Mouse (Mus musculus) right cerebral cortex, postnatal 4 days (tissue): Measurements from ENCODE around the gene Txndc2.

Experiments
- DNase-seq: peaks from one replicate; pipeline ENCODE4 v3.0.0-alpha.2; 2022

Txndc2 gene

GRCm38 (mm10) chr17:65641734-65642218 lies at the start of gene Txndc2:
TSS of gene Txndc2 (minus strand) at chr17:65642168.
- no peak for DNase-seq

GRCm38 (mm10) chr17:65683731-65684130 lies 41.8 kb upstream of the Txndc2 start:
- no peak for DNase-seq

- DNase-seq, result no peak
These were observed 41.3 kb upstream of the Txndc2 start for GRCm38 (mm10) chr17:65683316-65683715.

- DNase-seq, result no peak
These were observed 40.2 kb upstream of the Txndc2 start for GRCm38 (mm10) chr17:65682071-65682680.

- no peak for DNase-seq
These were observed 39.5 kb upstream of the Txndc2 start for GRCm38 (mm10) chr17:65681516-65681915.

GRCm38 (mm10) chr17:65680801-65681412 lies 38.9 kb upstream of the Txndc2 start:
- DNase-seq, result no peak

- no peak for DNase-seq
These were observed 38.0 kb upstream of the Txndc2 start for GRCm38 (mm10) chr17:65679806-65680446.

- DNase-seq, result no peak
These were observed 35.8 kb upstream of the Txndc2 start for GRCm38 (mm10) chr17:65677742-65678141.

- no peak for DNase-seq
These were observed 34.6 kb upstream of the Txndc2 start for GRCm38 (mm10) chr17:65676536-65676935.

GRCm38 (mm10) chr17:65675985-65676384 lies 34.0 kb upstream of the Txndc2 start:
- no peak for DNase-seq

- DNase-seq, result no peak
These were observed 32.8 kb upstream of the Txndc2 start for GRCm38 (mm10) chr17:65674710-65675171.

GRCm38 (mm10) chr17:65672926-65673325 lies 31.0 kb upstream of the Txndc2 start:
- DNase-seq, result no peak

- DNase-seq, result no peak
These were observed 27.1 kb upstream of the Txndc2 start for GRCm38 (mm10) chr17:65669061-65669460.

GRCm38 (mm10) chr17:65667792-65668191 lies 25.8 kb upstream of the Txndc2 start:
- no peak for DNase-seq

GRCm38 (mm10) chr17:65666388-65667161 lies 24.6 kb upstream of the Txndc2 start:
- DNase-seq, result no peak

GRCm38 (mm10) chr17:65665786-65666387 lies 23.9 kb upstream of the Txndc2 start:
- DNase-seq, result no peak

- DNase-seq, result no peak
These were observed 21.5 kb upstream of the Txndc2 start for GRCm38 (mm10) chr17:65663329-65664078.

GRCm38 (mm10) chr17:65662662-65663061 lies 20.7 kb upstream of the Txndc2 start:
- DNase-seq, result no peak

- DNase-seq, result no peak
These were observed 16.4 kb upstream of the Txndc2 start for GRCm38 (mm10) chr17:65658416-65658815.

GRCm38 (mm10) chr17:65657958-65658357 lies 16.0 kb upstream of the Txndc2 start:
- no peak for DNase-seq

- no peak for DNase-seq
These were observed 14.8 kb upstream of the Txndc2 start for GRCm38 (mm10) chr17:65656731-65657130.

- DNase-seq, result no peak
These were observed 14.1 kb upstream of the Txndc2 start for GRCm38 (mm10) chr17:65656076-65656475.
